Mouse (Mus musculus) kidney, adult 2 months (tissue): ENCODE measurements at regions not wholly inside any gene's neighbourhood (a gene's known extent, or its start where the extent isn't known, plus 50 kb on each side); places are given as distances from the start of the nearest gene placed in this dataset.

Experiments
- DNase-seq: peaks from one replicate; pipeline ENCODE4 v3.0.0; 2021
- H3K27ac ChIP-seq: fragments of 200-500 bp; 2 replicates; pipeline ENCODE4 v1.5.1; 2012; ENCODE audit warnings: low read depth, low read length, control low read depth, inconsistent platforms; ENCODE audit not compliant: insufficient read depth
- H3K27me3 ChIP-seq: fragments of 200-500 bp; replicated peaks from 2 replicates; pipeline ENCODE4 v1.6.1; 2012; ENCODE audit warnings: mild to moderate bottlenecking, moderate library complexity, low read length, inconsistent platforms; ENCODE audit not compliant: control insufficient read depth, insufficient read depth
- H3K36me3 ChIP-seq: fragments of 200-500 bp; 2 replicates; pipeline ENCODE4 v1.6.1; 2012; ENCODE audit warnings: mild to moderate bottlenecking, moderate library complexity, low read length, inconsistent platforms; ENCODE audit not compliant: control insufficient read depth, insufficient read depth
- H3K4me1 ChIP-seq: fragments of 200-500 bp; 2 replicates; pipeline ENCODE4 v1.6.1; 2011; ENCODE audit warnings: low read length; ENCODE audit not compliant: control insufficient read depth, insufficient read depth
- H3K4me3 ChIP-seq: fragments of 200-500 bp; 2 replicates; pipeline ENCODE4 v1.5.1; 2011; ENCODE audit warnings: mild to moderate bottlenecking, low read depth, low read length, control low read depth; ENCODE audit not compliant: insufficient read depth
- CTCF ChIP-seq: fragments of 200-500 bp; conservative IDR thresholded peaks from 2 replicates; pipeline ENCODE4 v1.5.1; 2011; ENCODE audit warnings: low read depth, mild to moderate bottlenecking, control low read depth, low read length, moderate library complexity, mixed read lengths; ENCODE audit not compliant: insufficient read depth, insufficient read length
- POLR2A ChIP-seq: fragments of 200-500 bp; IDR thresholded peaks from one replicate; pipeline ENCODE4 v1.6.1; 2011; ENCODE audit warnings: low read depth, low read length, control low read depth
- WGBS: fragments of 180-500 bp; shearing (Covaris S2); methylation state at CpG from one replicate; pipeline ENCODE4 v1.1.7; 2018; 5-methylcytosine and 5-hydroxymethylcytosine counted together

- 88% methylated on average over 7 of the region's 7 CpGs for WGBS
- no peak overlapping the region for H3K4me3 ChIP-seq
- H3K27me3 ChIP-seq = no peaks in the 10 kb centered on the region
- no peak overlapping the region for H3K27ac ChIP-seq
- no peak for TF ChIP-seq CTCF
- TF ChIP-seq POLR2A = no peak
- H3K4me1 ChIP-seq = peaks cover 3% of the 10 kb centered on the region; the same call in 1 of the 2 replicates
- no peaks in the 10 kb centered on the region for H3K36me3 ChIP-seq
- DNase-seq = no peak
These were observed 76.6 kb upstream of the Itga1 start for GRCm38 (mm10) chr13:115178175-115178917.

DNA sequence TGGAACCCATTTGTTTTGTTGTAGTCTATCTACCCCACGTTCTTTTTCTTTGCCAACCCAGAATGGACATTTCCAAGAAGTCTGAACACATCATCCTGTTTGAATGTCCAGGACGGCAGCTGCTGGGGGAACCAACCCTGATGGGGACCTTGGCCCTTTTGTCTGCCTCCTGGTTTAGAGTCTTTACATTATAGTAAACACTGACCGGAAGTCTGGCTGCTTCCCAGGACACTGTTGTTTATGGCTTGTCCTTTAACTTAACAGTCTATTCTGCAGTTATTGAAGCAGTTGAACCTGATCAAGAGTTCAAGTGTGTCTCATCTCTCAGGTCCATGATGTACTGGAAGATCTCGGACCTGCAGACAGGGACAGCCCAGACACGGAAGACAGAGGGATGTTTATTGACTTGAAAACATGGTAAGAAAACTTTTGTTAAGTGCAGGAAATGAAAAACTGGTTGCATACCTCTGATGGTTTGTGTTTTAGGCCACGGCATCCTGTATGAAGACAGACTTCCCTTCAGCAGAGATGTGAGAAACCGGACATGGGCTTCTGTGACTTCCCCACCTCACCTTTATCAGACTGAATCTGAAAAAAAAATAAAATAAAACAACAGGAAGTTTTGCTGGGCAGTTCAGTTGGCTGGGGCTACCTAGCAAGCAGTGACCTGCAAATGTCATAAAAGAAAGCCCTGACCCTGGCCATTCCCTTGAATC, 69.7 kb upstream of the Itga1 start:
- no peak overlapping the region for H3K27ac ChIP-seq
- H3K27me3 ChIP-seq = no peaks in the 10 kb centered on the region
- 54% methylated on average over 7 of the region's 7 CpGs for WGBS
- H3K36me3 ChIP-seq = no peaks in the 10 kb centered on the region
- no peak for DNase-seq
- TF ChIP-seq POLR2A = no peak
- no peak for TF ChIP-seq CTCF
- no peak overlapping the region for H3K4me3 ChIP-seq
- H3K4me1 ChIP-seq = no peaks in the 10 kb centered on the region

GRCm38 (mm10) chr13:115165981-115166380, 64.2 kb upstream of the Itga1 start:
- Histone ChIP-seq H3K27ac (no peak overlapping the region), H3K4me1 (no peaks in the 10 kb centered on the region), H3K4me3 (no peak overlapping the region), H3K27me3 (no peaks in the 10 kb centered on the region), H3K36me3 (no peaks in the 10 kb centered on the region)
- DNase-seq = no peak
- TF ChIP-seq POLR2A = no peak
- 95% methylated on average over 3 of the region's 3 CpGs for WGBS

DNA sequence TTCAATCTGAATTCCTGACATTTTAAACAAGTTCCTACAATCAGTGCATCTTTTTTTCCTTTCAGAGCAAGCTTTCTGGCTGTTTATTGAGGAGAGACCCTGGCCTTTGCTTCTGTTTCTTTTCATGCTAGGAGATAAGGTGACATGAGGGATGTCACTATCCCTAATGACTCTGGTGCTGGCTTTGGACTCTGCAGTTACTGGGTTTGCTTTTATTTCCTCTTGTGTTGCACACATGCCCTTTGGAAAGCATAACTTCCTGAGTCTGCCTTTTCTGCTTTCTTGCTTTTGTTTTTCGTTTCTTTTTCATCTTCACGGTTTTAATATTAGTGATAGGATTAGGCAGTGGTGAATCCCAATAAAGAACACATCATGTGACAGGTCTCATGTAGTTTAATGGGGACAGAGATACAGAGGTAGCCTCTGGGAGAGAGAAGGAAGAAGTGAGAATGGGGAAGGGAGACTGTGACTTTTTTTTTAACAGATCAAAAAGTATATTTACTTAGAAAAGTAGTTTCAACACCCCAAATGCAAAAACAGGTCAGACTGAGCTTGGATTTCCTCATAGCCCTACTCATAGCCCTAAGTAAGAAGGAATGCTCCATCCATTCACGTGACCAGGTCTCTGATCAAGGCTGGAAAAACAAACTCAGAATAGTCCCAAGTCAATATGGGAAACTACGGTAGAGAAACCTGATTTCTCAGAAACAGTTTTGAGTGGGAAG, 61.1 kb upstream of the Itga1 start:
- H3K36me3 ChIP-seq = no peaks in the 10 kb centered on the region
- DNase-seq = no peak
- H3K4me1 ChIP-seq = no peaks in the 10 kb centered on the region
- no peaks in the 10 kb centered on the region for H3K27me3 ChIP-seq
- TF ChIP-seq POLR2A (no peak), CTCF (no peak)
- no peak overlapping the region for H3K27ac ChIP-seq
- 74% methylated on average over 4 of the region's 4 CpGs for WGBS
- no peak overlapping the region for H3K4me3 ChIP-seq

DNA sequence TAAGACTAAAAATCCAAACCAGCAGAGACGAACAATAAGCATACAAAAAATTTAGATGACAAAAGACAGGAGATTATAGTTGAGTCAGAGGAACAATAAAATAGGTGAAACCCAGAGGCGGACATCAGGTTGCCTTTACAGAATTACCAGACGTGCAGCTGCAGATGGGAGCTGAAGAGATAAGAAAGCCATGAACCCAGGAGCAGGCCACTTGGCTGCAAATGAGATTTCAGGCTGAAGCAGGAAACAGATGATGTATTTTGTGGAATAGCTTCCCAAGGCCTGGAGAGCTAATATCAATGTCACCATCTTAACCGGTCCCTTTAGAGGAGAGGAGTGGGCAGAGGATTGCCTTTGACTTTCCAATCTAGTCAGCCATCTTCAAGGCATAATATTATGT, 57.6 kb upstream of the Itga1 start:
- Histone ChIP-seq H3K4me3 (no peak overlapping the region), H3K27ac (no peak overlapping the region), H3K36me3 (no peaks in the 10 kb centered on the region), H3K4me1 (no peaks in the 10 kb centered on the region), H3K27me3 (no peaks in the 10 kb centered on the region)
- peak; percentile 15 for DNase-seq
- 69% methylated on average over 4 of the region's 4 CpGs for WGBS
- no peak for TF ChIP-seq POLR2A
- TF ChIP-seq CTCF = no peak
